Mouse (Mus musculus): Measurements from ENCODE around the gene Cass4.

Gene Cass4

DNA sequence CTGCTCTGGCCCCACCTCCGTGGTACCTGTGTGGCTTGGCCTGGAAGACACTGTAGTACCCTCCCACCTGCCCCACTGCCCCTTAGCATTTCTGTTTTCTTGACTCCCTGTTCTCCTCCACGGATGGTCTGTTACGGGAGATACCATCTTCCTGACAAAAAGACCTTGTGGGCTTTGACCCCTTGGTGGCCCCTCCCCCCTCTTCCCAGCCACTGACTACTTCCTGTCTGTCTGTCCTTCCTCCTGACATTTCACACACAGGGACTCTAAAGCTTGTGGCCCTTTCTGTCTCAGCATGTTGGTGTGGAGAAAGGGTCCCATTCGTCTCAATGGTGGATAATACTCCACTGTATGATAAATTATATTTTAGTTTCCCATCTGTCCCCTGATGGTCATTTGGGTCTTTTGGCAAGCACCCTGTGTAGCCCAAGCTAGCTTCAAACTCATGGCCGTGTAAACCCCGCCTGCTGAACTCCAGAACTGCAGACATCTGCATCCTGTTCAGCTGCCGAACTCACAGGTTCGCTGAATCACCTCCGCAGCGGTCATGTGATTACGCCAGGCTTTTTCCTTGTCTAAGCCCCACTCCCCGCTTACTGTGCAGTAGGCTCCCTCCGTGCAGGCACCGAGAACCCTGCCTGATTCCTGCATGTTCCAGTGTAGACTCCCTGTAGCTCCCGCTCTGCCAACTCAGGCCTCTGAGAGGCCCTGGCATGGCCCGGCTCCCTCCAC, 88.2 kb downstream of the Cass4 start:
- DNase-seq (ENCODE audit: low read depth, low spot score): no peak

All from WW6 (cell line).